9 mouse cellular contexts compared by ENCODE assay signal in the genomic region with DNA sequence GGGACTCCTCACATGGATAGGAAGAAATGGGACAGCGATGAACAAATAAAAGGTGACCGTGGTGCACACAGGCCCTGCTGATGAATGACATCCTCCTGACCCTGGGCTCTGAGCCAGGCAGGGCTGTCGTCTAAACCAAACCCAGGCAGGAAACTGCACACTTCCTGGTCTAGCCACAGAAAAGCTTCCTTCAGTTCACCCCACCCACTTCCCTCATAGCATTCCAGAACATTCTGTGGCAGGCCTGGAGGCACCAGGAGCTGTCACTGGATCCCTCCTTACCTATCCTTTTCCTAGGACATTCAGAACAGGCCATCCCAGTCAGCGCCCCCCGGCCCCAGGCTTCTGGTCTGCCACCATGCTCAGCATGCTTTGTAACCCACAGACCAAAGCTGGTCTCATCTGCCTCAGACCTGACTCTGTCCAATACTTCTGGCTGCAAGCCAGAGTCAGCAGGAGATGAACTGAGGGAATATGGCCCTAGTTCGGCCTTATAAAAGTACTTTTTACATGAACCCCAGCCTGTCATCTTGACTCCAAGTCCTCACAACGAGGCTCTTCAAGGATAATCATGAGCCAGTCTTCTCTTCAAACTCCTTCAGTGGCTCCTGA. TPM values are rescaled to one million over a fixed set of nuclear protein-coding genes. Genes with fewer than 3 reads are reported as not detected.
A peak's percentile ranks its signal among the peaks of the same experiment; 100 is the strongest.
DNase-seq lines count a peak whose midpoint lies in the region; ATAC-seq and TF ChIP-seq lines count a peak whose summit lies in the region.
"Had no signal": no experiment of that assay in that cellular context is flagged by ENCODE, and none has a peak within 500 bp of the region (broad histone marks: within the 10 kb centered on the region; RNA-seq: fewer than 3 reads in every experiment).

No protein-coding gene starts in this region.

- no peaks in the 10 kb centered on the region for H3K9me3 ChIP-seq in hindbrain, embryonic 12.5 days (replicated peaks)
- H3K9me3 ChIP-seq in hindbrain, embryonic 14.5 days (ENCODE audit: control insufficient read depth, low read length), result no peaks in the 10 kb centered on the region
- H3K9me3 ChIP-seq in intestine, embryonic 16.5 days (ENCODE audit: control insufficient read depth, low read length), result no peaks in the 10 kb centered on the region
- no peaks in the 10 kb centered on the region for H3K9me3 ChIP-seq in forebrain, postnatal 0 days (ENCODE audit: low read length)
- H3K9me3 ChIP-seq: hindbrain, embryonic 15.5 days had no signal

- no peaks in the 10 kb centered on the region for H3K36me3 ChIP-seq in hindbrain, embryonic 12.5 days
- H3K36me3 ChIP-seq in hindbrain, embryonic 14.5 days (replicated peaks; ENCODE audit: control insufficient read depth, insufficient read depth), result no peaks in the 10 kb centered on the region
- H3K36me3 ChIP-seq in intestine, embryonic 16.5 days (ENCODE audit: control insufficient read depth, insufficient read depth, low read length), result no peaks in the 10 kb centered on the region
- H3K36me3 ChIP-seq in forebrain, postnatal 0 days (ENCODE audit: insufficient read depth), result no peaks in the 10 kb centered on the region
- H3K36me3 ChIP-seq: hindbrain, embryonic 15.5 days had no signal

- no peak overlapping the region for H3K4me3 ChIP-seq in hindbrain, embryonic 12.5 days
- H3K4me3 ChIP-seq in hindbrain, embryonic 14.5 days (replicated peaks; ENCODE audit: low read length), result no peak overlapping the region
- H3K4me3 ChIP-seq in intestine, embryonic 16.5 days (ENCODE audit: low read length), result no peak overlapping the region
- no peak overlapping the region for H3K4me3 ChIP-seq in lung, adult 2 months (replicated peaks; ENCODE audit: extremely low read depth, low read depth, low read length)
- no peak overlapping the region for H3K4me3 ChIP-seq in forebrain, postnatal 0 days (ENCODE audit: low read depth, low read length)
- H3K4me3 ChIP-seq: hindbrain, embryonic 15.5 days had no signal

- no peak for DNase-seq in hindbrain, embryonic 14.5 days (ENCODE audit: low spot score)
- peak; percentile 31 for DNase-seq in R1 (ENCODE audit: low read depth, low spot score)
- peak; percentile 65 for DNase-seq in gastrocnemius, postnatal 14 days
- peak; percentile 79 for DNase-seq in lung, adult 2 months
- DNase-seq in testis, postnatal 10 days (ENCODE audit: low spot score), result peak; percentile 56
- no peak for DNase-seq in forebrain, postnatal 0 days

- 73% methylated on average over 7 of the region's 7 CpGs for WGBS in hindbrain, embryonic 12.5 days
- 60% methylated on average over 7 of the region's 7 CpGs for WGBS in hindbrain, embryonic 14.5 days
- WGBS in intestine, embryonic 16.5 days, result 39% methylated on average over 7 of the region's 7 CpGs
- WGBS in lung, adult 2 months, result 24% methylated on average over 7 of the region's 7 CpGs
- 68% methylated on average over 7 of the region's 7 CpGs for WGBS in forebrain, postnatal 0 days

- no peak for TF ChIP-seq CTCF in lung, adult 2 months (IDR thresholded peaks at IDR 0.05; ENCODE audit: insufficient read depth, low read length)
- TF ChIP-seq CTCF in forebrain, postnatal 0 days (IDR thresholded peaks at IDR 0.05; ENCODE audit: low read depth), result no peak

- ATAC-seq in hindbrain, embryonic 12.5 days (ENCODE audit: low FRiP score), result no peak
- no peak for ATAC-seq in hindbrain, embryonic 14.5 days (ENCODE audit: low FRiP score)
- peak; percentile 68 for ATAC-seq in intestine, embryonic 16.5 days
- ATAC-seq in forebrain, postnatal 0 days, result no peak

- intact Hi-C loops in gastrocnemius, postnatal 14 days (cut with DNase I; ENCODE audit: low total_unique reads), result no loop called here

- peaks cover 32% of the 10 kb centered on the region for H3K4me1 ChIP-seq in hindbrain, embryonic 12.5 days
- H3K4me1 ChIP-seq in hindbrain, embryonic 14.5 days (replicated peaks; ENCODE audit: control insufficient read depth, insufficient read depth, low read length), result 0 out of 2 replicates have a peak, but pooled peaks cover 11% of the 10 kb centered on the region
- peaks cover 62% of the 10 kb centered on the region for H3K4me1 ChIP-seq in intestine, embryonic 16.5 days (ENCODE audit: control insufficient read depth, insufficient read depth, low read length)
- peaks cover 28% of the 10 kb centered on the region for H3K4me1 ChIP-seq in lung, adult 2 months (ENCODE audit: control insufficient read depth, insufficient read depth, low read length)
- H3K4me1 ChIP-seq in forebrain, postnatal 0 days (ENCODE audit: insufficient read depth), result no peaks in the 10 kb centered on the region

- no peak overlapping the region for H3K9ac ChIP-seq in hindbrain, embryonic 12.5 days
- H3K9ac ChIP-seq in hindbrain, embryonic 14.5 days, result no peak overlapping the region
- peak overlapping the region; percentile 46 for H3K9ac ChIP-seq in intestine, embryonic 16.5 days (ENCODE audit: low read depth, low read length)
- H3K9ac ChIP-seq in forebrain, postnatal 0 days, result no peak overlapping the region
- H3K9ac ChIP-seq: hindbrain, embryonic 15.5 days had no signal

- H3K4me2 ChIP-seq in hindbrain, embryonic 12.5 days (replicated peaks), result no peak overlapping the region
- no peak overlapping the region for H3K4me2 ChIP-seq in hindbrain, embryonic 14.5 days (replicated peaks)
- peak overlapping the region; percentile 34; the same call in 1 of the 2 replicates for H3K4me2 ChIP-seq in intestine, embryonic 16.5 days (ENCODE audit: low read depth, low read length)
- no peak overlapping the region for H3K4me2 ChIP-seq in forebrain, postnatal 0 days (ENCODE audit: low read depth)
- H3K4me2 ChIP-seq: hindbrain, embryonic 15.5 days had no signal

- peak; percentile 68; the same call in 1 of the 2 replicates for TF ChIP-seq POLR2A in lung, adult 2 months (IDR thresholded peaks at IDR 0.05; ENCODE audit: borderline replicate concordance, extremely low read depth, low read depth, low read length)

- H3K27me3 ChIP-seq in hindbrain, embryonic 12.5 days, result no peaks in the 10 kb centered on the region; the same call in 1 of the 2 replicates
- H3K27me3 ChIP-seq in hindbrain, embryonic 14.5 days (ENCODE audit: control insufficient read depth, insufficient read depth, low read length), result no peaks in the 10 kb centered on the region
- H3K27me3 ChIP-seq in intestine, embryonic 16.5 days (replicated peaks; ENCODE audit: control insufficient read depth, insufficient read depth, low read length), result no peaks in the 10 kb centered on the region
- no peaks in the 10 kb centered on the region for H3K27me3 ChIP-seq in forebrain, postnatal 0 days (ENCODE audit: insufficient read depth, low read length)
- H3K27me3 ChIP-seq: hindbrain, embryonic 15.5 days had no signal

- peak overlapping the region; percentile 3; the same call in 1 of the 2 replicates for H3K27ac ChIP-seq in hindbrain, embryonic 12.5 days
- H3K27ac ChIP-seq in hindbrain, embryonic 14.5 days, result no peak overlapping the region
- peak overlapping the region; percentile 97 for H3K27ac ChIP-seq in intestine, embryonic 16.5 days (ENCODE audit: low read length)
- H3K27ac ChIP-seq in forebrain, postnatal 0 days (ENCODE audit: low read depth, low read length), result no peak overlapping the region
- H3K27ac ChIP-seq: hindbrain, embryonic 15.5 days had no signal

RNA-seq across cellular contexts. Expression of a gene that starts 2.3 kb away (rescaled TPM):
- polyA plus RNA-seq in hindbrain, embryonic 12.5 days (2016; fragmentation: Nextera tagmentation; extraction: Ambion mirVana), result 2.6 and 2.9 TPM in 2 replicates
- polyA plus RNA-seq in hindbrain, embryonic 14.5 days (2014; fragmentation: Nextera tagmentation; extraction: Ambion mirVana), result 2.9 and 3.3 TPM in 2 replicates
- 1 to 10 TPM; 3.9 to 5.6 TPM for total RNA-seq in gastrocnemius, postnatal 14 days (2021)
- polyA plus RNA-seq in intestine, embryonic 16.5 days (2015; fragmentation: Nextera tagmentation; extraction: Ambion mirVana), result 20.1 and 21.1 TPM in 2 replicates
- polyA plus RNA-seq in lung, adult 2 months (2012; rRNA removed), result 15.5 and 17.7 TPM in 2 replicates
- 1.4 and 1.9 TPM in 2 replicates for total RNA-seq in forebrain, postnatal 0 days (2014; rRNA removed)
- 1.5 and 2.4 TPM in 2 replicates for polyA plus RNA-seq in forebrain, postnatal 0 days (2015; fragmentation: Nextera tagmentation; extraction: Ambion mirVana)

Comparison
In these comparisons a context has a peak if more than half of its experiments do, and no peak if none do; other contexts are left out.
1. H3K27ac ChIP-seq: peak in hindbrain, embryonic 12.5 days (single experiment) and intestine, embryonic 16.5 days (single experiment); none in hindbrain, embryonic 14.5 days (single experiment) and forebrain, postnatal 0 days (single experiment).
2. DNase-seq: peak in R1 (single experiment), gastrocnemius, postnatal 14 days (single experiment), lung, adult 2 months (single experiment) and testis, postnatal 10 days (single experiment); none in hindbrain, embryonic 14.5 days (single experiment) and forebrain, postnatal 0 days (single experiment).